Mouse (Mus musculus) heart, adult 2 months (tissue): ENCODE results near the gene Exoc3l2. TPM values are rescaled to one million over a fixed set of nuclear protein-coding genes. Genes with fewer than 3 reads are reported as not detected.

Experiments used
- DNase-seq, 2 experiments: peaks; one replicate each; pipeline ENCODE4 v3.0.0; 2021
- H3K27ac ChIP-seq: fragments of 200-600 bp; 2 replicates; pipeline ENCODE4 v1.8.1; 2022
- H3K27me3 ChIP-seq: fragments of 200-500 bp; 2 replicates; pipeline ENCODE4 v1.6.1; 2012; ENCODE audit warnings: mild to moderate bottlenecking, low read length, inconsistent platforms, mixed read lengths; ENCODE audit not compliant: control insufficient read depth, insufficient read depth
- H3K36me3 ChIP-seq: fragments of 200-500 bp; 2 replicates; pipeline ENCODE4 v1.6.1; 2012; ENCODE audit warnings: low read length, inconsistent platforms; ENCODE audit not compliant: control insufficient read depth, insufficient read depth
- H3K4me1 ChIP-seq: fragments of 200-500 bp; 2 replicates; pipeline ENCODE4 v1.6.1; 2011; ENCODE audit warnings: low read length; ENCODE audit not compliant: control insufficient read depth, insufficient read depth
- H3K4me3 ChIP-seq: fragments of 200-600 bp; 2 replicates; pipeline ENCODE4 v1.8.1; 2022
- H3K79me2 ChIP-seq: fragments of 200-500 bp; replicated peaks from 2 replicates; pipeline ENCODE4 v1.6.1; 2012; ENCODE audit warnings: mild to moderate bottlenecking, inconsistent platforms, low read length, moderate library complexity, mixed read lengths; ENCODE audit not compliant: control insufficient read depth, insufficient read depth
- H3K9ac ChIP-seq: fragments of 200-500 bp; 2 replicates; pipeline ENCODE4 v1.6.1; 2012; ENCODE audit warnings: low read depth, mild to moderate bottlenecking, control low read depth, inconsistent platforms, low read length, mixed read lengths
- CTCF ChIP-seq: fragments of 200-600 bp; IDR thresholded peaks from 2 replicates; pipeline ENCODE4 v1.8.1; 2022; ENCODE audit warnings: antibody characterized with exemption, mild to moderate bottlenecking, moderate library complexity
- EP300 ChIP-seq: fragments of 200-500 bp; IDR thresholded peaks from 2 replicates; pipeline ENCODE4 v1.6.1; 2011; ENCODE audit warnings: low read depth, low read length, control low read depth; ENCODE audit not compliant: insufficient read depth
- POLR2A ChIP-seq: fragments of 200-500 bp; IDR thresholded peaks from 2 replicates; pipeline ENCODE4 v1.6.1; 2011; ENCODE audit warnings: mild to moderate bottlenecking, low read depth, low read length, control low read depth; ENCODE audit not compliant: insufficient read depth
- WGBS: fragments of 180-500 bp; shearing (Covaris S2); methylation state at CpG from one replicate; pipeline ENCODE4 v1.1.7; 2018; 5-methylcytosine and 5-hydroxymethylcytosine counted together
- intact Hi-C: fragments of 180-260 bp; cut with DNase I; formaldehyde crosslinking; loops from one replicate; pipeline ENCODE4 v1.15.1; 2025
- polyA plus RNA-seq: library from polyadenylated mRNA; depleted of rRNA; stranded (reverse); fragments of >200 nt; gene quantifications from 2 replicates; pipeline ENCODE4 v1.2.3, GENCODE M21; 2012
- total RNA-seq, 2 experiments: library from RNA; stranded (reverse); gene quantifications; 2 replicates each; pipeline ENCODE4 v1.2.3; 2021

The Exoc3l2 gene
- total and polyA plus RNA-seq, 3 experiments = 0.80 to 1.5 (median 1.2) TPM

DNA sequence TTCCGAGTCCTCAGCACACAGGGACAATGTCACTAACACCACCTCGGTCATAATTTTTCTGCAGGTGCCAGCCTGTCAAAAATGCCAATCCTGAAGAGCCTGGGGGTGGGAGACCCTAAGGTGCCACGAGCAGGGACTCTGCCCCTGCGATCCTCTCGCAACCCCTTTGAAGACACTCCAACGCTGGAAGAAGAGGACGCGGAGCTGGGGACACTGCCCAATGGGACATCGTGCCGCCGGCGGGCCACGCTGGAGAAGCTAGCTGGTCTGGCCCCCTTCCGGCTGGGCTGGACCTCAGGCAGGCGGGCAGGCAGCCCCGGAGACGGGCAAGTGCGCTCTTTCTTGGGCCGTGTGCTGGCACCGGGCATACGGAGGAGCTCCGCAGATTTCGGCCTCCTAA, 6.3 kb downstream of the Exoc3l2 start:
- no peak for DNase-seq
- intact Hi-C loops = no loop called here
- Histone ChIP-seq H3K27me3 (no peaks in the 10 kb centered on the region; the same call in 1 of the 2 replicates), H3K4me1 (peaks cover 10% of the 10 kb centered on the region), H3K27ac (no peak overlapping the region), H3K36me3 (no peaks in the 10 kb centered on the region), H3K9ac (no peak overlapping the region), H3K4me3 (no peak overlapping the region), H3K79me2 (no peaks in the 10 kb centered on the region)
- TF ChIP-seq POLR2A (no peak), CTCF (no peak)
- 50% methylated on average over 23 of the region's 23 CpGs for WGBS

DNA sequence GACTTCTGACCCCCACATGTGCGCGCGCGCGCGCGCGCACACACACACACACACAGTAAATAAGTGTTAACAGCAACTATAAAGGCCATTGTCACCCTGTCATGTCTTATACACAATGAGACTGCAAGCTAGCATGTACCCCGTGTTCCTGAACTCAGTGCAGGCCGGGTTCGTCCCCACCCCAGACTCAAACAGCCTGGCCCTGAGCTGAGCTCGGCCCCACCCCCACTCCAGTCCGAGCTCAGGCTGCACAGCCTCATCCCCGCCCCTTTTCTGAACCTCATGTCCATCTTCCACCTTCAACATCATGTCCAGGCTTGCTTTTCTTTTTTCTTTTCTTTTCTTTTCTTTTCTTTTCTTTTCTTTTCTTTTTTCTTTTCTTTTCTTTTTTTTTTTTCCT, 7.2 kb downstream of the Exoc3l2 start:
- 51% methylated on average over 14 of the region's 14 CpGs for WGBS
- H3K27me3 ChIP-seq = no peaks in the 10 kb centered on the region; the same call in 1 of the 2 replicates

GRCm38 (mm10) chr7:19472403-19472802, 9.3 kb downstream of the Exoc3l2 start:
- intact Hi-C loops = no loop called here
- H3K4me1 ChIP-seq = peaks cover 10% of the 10 kb centered on the region
- H3K36me3 ChIP-seq = no peaks in the 10 kb centered on the region
- no peak overlapping the region for H3K27ac ChIP-seq
- DNase-seq = peak in 1 of 2 experiments; percentile 37
- WGBS = 10% methylated on average over 4 of the region's 4 CpGs
- H3K9ac ChIP-seq = no peak overlapping the region
- no peak overlapping the region for H3K4me3 ChIP-seq
- H3K79me2 ChIP-seq = no peaks in the 10 kb centered on the region
- TF ChIP-seq CTCF (no peak), EP300 (0 out of 2 replicates have a peak, but pooled peaks have one; percentile 11), POLR2A (no peak)
- H3K27me3 ChIP-seq = no peaks in the 10 kb centered on the region

More for the DNA sequence above, 7.2 kb downstream of the Exoc3l2 start:
- no peak overlapping the region for H3K27ac ChIP-seq
- peaks cover 10% of the 10 kb centered on the region for H3K4me1 ChIP-seq
- H3K36me3 ChIP-seq = no peaks in the 10 kb centered on the region
- no peak overlapping the region for H3K4me3 ChIP-seq
- H3K79me2 ChIP-seq = no peaks in the 10 kb centered on the region
- no peak for DNase-seq
- intact Hi-C loops = no loop called here
- no peak overlapping the region for H3K9ac ChIP-seq
- TF ChIP-seq POLR2A (no peak), EP300 (no peak), CTCF (no peak)

DNA sequence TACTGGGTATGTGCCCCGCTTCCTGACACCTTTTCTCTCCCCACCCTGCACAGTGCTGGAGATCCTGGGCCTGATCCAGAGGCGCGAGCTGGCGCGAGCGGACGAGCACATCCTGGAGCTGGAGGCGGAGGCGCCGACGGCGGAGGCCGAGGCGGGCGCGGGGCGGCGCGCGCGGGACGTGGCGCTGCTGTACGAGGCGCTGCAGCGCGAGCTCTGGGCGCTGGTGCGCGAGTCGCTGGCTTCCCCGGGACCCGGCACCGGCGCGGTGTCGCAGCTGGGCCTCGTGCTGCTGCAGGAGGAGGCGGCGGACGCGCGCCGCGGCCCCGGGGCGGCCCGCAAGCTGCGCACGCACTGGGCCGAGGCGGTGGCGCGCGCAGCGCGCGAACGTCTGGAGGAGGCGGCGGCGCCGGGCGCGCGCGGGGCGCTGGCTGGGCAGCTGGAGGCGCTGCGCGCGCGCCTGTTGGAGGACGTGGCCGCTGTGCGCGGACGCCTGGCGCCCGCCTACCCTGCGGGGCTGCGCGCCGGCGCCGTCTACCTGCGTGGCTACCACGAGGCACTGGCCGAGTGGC, 10.8 kb downstream of the Exoc3l2 start:
- TF ChIP-seq CTCF (no peak), EP300 (no peak), POLR2A (no peak)
- Histone ChIP-seq H3K27me3 (no peaks in the 10 kb centered on the region), H3K4me3 (peak overlapping the region; percentile 46), H3K36me3 (no peaks in the 10 kb centered on the region), H3K79me2 (no peaks in the 10 kb centered on the region), H3K4me1 (peaks cover 13% of the 10 kb centered on the region), H3K9ac (peak overlapping the region; percentile 82), H3K27ac (peak overlapping the region; percentile 62)
- peak; percentile 83 to 88 for DNase-seq
- intact Hi-C loops = no loop called here
- WGBS = 1% methylated on average over 88 of the region's 89 CpGs

GRCm38 (mm10) chr7:19477084-19477483, 14.0 kb downstream of the Exoc3l2 start:
- no peak overlapping the region for H3K9ac ChIP-seq
- H3K27ac ChIP-seq = no peak overlapping the region
- intact Hi-C loops = no loop called here
- no peaks in the 10 kb centered on the region; the same call in 1 of the 2 replicates for H3K27me3 ChIP-seq
- H3K36me3 ChIP-seq = no peaks in the 10 kb centered on the region
- peaks cover 13% of the 10 kb centered on the region for H3K4me1 ChIP-seq
- H3K79me2 ChIP-seq = no peaks in the 10 kb centered on the region
- WGBS = 50% methylated on average over 2 of the region's 2 CpGs
- no peak overlapping the region for H3K4me3 ChIP-seq
- no peak for DNase-seq
- peak; percentile 38 for TF ChIP-seq CTCF
- TF ChIP-seq EP300 = no peak
- TF ChIP-seq POLR2A = no peak

GRCm38 (mm10) chr7:19477624-19478384, 14.7 kb downstream of the Exoc3l2 start:
- Histone ChIP-seq H3K36me3 (no peaks in the 10 kb centered on the region), H3K27ac (no peak overlapping the region), H3K4me1 (peaks cover 10% of the 10 kb centered on the region), H3K4me3 (no peak overlapping the region), H3K79me2 (no peaks in the 10 kb centered on the region), H3K9ac (no peak overlapping the region), H3K27me3 (no peaks in the 10 kb centered on the region; the same call in 1 of the 2 replicates)
- 18% methylated on average over 14 of the region's 14 CpGs for WGBS
- no peak for TF ChIP-seq EP300
- TF ChIP-seq CTCF = no peak
- no peak for TF ChIP-seq POLR2A
- intact Hi-C loops = no loop called here
- DNase-seq = no peak
